ENCODE assay signal across 8 mouse cellular contexts in genomic region chr10:53580137-53580536, GRCm38 (mm10). TPM values are rescaled to one million over a fixed set of nuclear protein-coding genes. Genes with fewer than 3 reads are reported as not detected.
A peak's percentile ranks its signal among the peaks of the same experiment; 100 is the strongest.
DNase-seq lines count a peak whose midpoint lies in the region; ATAC-seq lines count a peak whose summit lies in the region.

No protein-coding gene starts in this region.

- H3K4me3 ChIP-seq in heart, embryonic 16.5 days (ENCODE audit: low read length), result peak overlapping the region; percentile 60
- peak overlapping the region; percentile 39 for H3K4me3 ChIP-seq in limb, embryonic 15.5 days
- H3K4me3 ChIP-seq in stomach, embryonic 14.5 days (ENCODE audit: low read depth, low read length), result 0 out of 2 replicates have a peak overlapping the region, but pooled peaks have one; percentile 36

- DNase-seq in frontal cortex, postnatal 25 days (ENCODE audit: low spot score in 2 of 2), result no peak
- peak; percentile 55 to 56 for DNase-seq in cerebellum, postnatal 10 days
- DNase-seq in gastrocnemius, postnatal 10 days, result no peak

- WGBS in heart, embryonic 16.5 days, result 27% methylated on average over 7 of the region's 7 CpGs
- 43% methylated on average over 7 of the region's 7 CpGs for WGBS in limb, embryonic 15.5 days
- WGBS in stomach, embryonic 14.5 days, result 32% methylated on average over 7 of the region's 7 CpGs

- H3K9me3 ChIP-seq in heart, embryonic 16.5 days (replicated peaks; ENCODE audit: control insufficient read depth, low read length), result no peaks in the 10 kb centered on the region
- no peaks in the 10 kb centered on the region for H3K9me3 ChIP-seq in limb, embryonic 15.5 days
- no peaks in the 10 kb centered on the region for H3K9me3 ChIP-seq in stomach, embryonic 14.5 days (ENCODE audit: control insufficient read depth, low read depth, low read length)

- H3K4me2 ChIP-seq in heart, embryonic 16.5 days (ENCODE audit: low read depth, low read length), result peak overlapping the region; percentile 81
- peak overlapping the region; percentile 61 for H3K4me2 ChIP-seq in limb, embryonic 15.5 days
- H3K4me2 ChIP-seq in stomach, embryonic 14.5 days (replicated peaks; ENCODE audit: low read depth, low read length), result peak overlapping the region; percentile 79

- peak overlapping the region; percentile 73 for H3K9ac ChIP-seq in heart, embryonic 16.5 days (ENCODE audit: low read length)
- H3K9ac ChIP-seq in limb, embryonic 15.5 days, result no peak overlapping the region
- no peak overlapping the region for H3K9ac ChIP-seq in stomach, embryonic 14.5 days (replicated peaks; ENCODE audit: low read depth, low read length)

- no peaks in the 10 kb centered on the region for H3K36me3 ChIP-seq in heart, embryonic 16.5 days (ENCODE audit: control insufficient read depth, insufficient read depth)
- no peaks in the 10 kb centered on the region for H3K36me3 ChIP-seq in limb, embryonic 15.5 days
- no peaks in the 10 kb centered on the region for H3K36me3 ChIP-seq in stomach, embryonic 14.5 days (ENCODE audit: control insufficient read depth, insufficient read depth, low read length)

- peak overlapping the region; percentile 47 for H3K27ac ChIP-seq in heart, embryonic 16.5 days (ENCODE audit: low read length)
- H3K27ac ChIP-seq in limb, embryonic 15.5 days, result no peak overlapping the region
- peak overlapping the region; percentile 78; the same call in 1 of the 2 replicates for H3K27ac ChIP-seq in stomach, embryonic 14.5 days (ENCODE audit: low read length)

- H3K27me3 ChIP-seq in heart, embryonic 16.5 days (ENCODE audit: control insufficient read depth, insufficient read depth, low read length), result no peaks in the 10 kb centered on the region
- no peaks in the 10 kb centered on the region for H3K27me3 ChIP-seq in limb, embryonic 15.5 days
- no peaks in the 10 kb centered on the region for H3K27me3 ChIP-seq in stomach, embryonic 14.5 days (ENCODE audit: control insufficient read depth, insufficient read depth, low read length)

- H3K4me1 ChIP-seq in heart, embryonic 16.5 days (ENCODE audit: control insufficient read depth, insufficient read depth, low read length), result peaks cover 5% of the 10 kb centered on the region; the same call in 1 of the 2 replicates
- peaks cover 8% of the 10 kb centered on the region for H3K4me1 ChIP-seq in limb, embryonic 15.5 days
- H3K4me1 ChIP-seq in stomach, embryonic 14.5 days (ENCODE audit: control insufficient read depth, insufficient read depth, low read length), result peaks cover 2% of the 10 kb centered on the region; the same call in 1 of the 2 replicates

- peak; percentile 21; the same call in 1 of the 2 replicates for ATAC-seq in frontal cortex, adult (ENCODE audit: low TSS enrichment)
- ATAC-seq in heart, embryonic 16.5 days (replicated peaks; ENCODE audit: extremely low read depth, insufficient read depth, low FRiP score), result peak; percentile 63
- no peak for ATAC-seq in limb, embryonic 15.5 days (ENCODE audit: insufficient number of reproducible peaks, low FRiP score, low TSS enrichment, low read depth)
- ATAC-seq in stomach, embryonic 14.5 days (ENCODE audit: insufficient number of reproducible peaks, insufficient read depth, low FRiP score, low read depth), result peak; percentile 70
- ATAC-seq in erythroid progenitor cell, adult 5-6 weeks (replicated peaks; ENCODE audit: low FRiP score, poor library complexity, severe bottlenecking), result no peak

RNA-seq across cellular contexts. Expression of gene Asf1a, which starts 16.4 kb away (rescaled TPM):
- 61.7 and 65.5 TPM in 2 replicates for polyA plus RNA-seq in heart, embryonic 16.5 days (2015; fragmentation: Nextera tagmentation; extraction: Ambion mirVana)
- 75.8 and 89.4 TPM in 2 replicates for polyA plus RNA-seq in limb, embryonic 15.5 days (2015; fragmentation: Nextera tagmentation; extraction: Ambion mirVana)
- 119 and 123 TPM in 2 replicates for polyA plus RNA-seq in stomach, embryonic 14.5 days (2014; fragmentation: Nextera tagmentation; extraction: Ambion mirVana)
- total RNA-seq in gastrocnemius, postnatal 10 days (2021), result 10 to 100 TPM; 26.0 to 27.3 TPM
- 69.2 and 88.3 TPM in 2 replicates for total RNA-seq in erythroid progenitor cell, adult 5-6 weeks (2015; ENCODE audit: low replicate concordance)
- total RNA-seq in erythroid progenitor cell, adult 5-6 weeks (2017; ENCODE audit: low replicate concordance), result 24.5 and 85.2 TPM in 2 replicates

RNA-seq across cellular contexts. Expression of gene Mcm9, which starts 50.1 kb away (rescaled TPM):
- 7.8 and 8.7 TPM in 2 replicates for polyA plus RNA-seq in heart, embryonic 16.5 days (2015; fragmentation: Nextera tagmentation; extraction: Ambion mirVana)
- 8.5 and 9.3 TPM in 2 replicates for polyA plus RNA-seq in limb, embryonic 15.5 days (2015; fragmentation: Nextera tagmentation; extraction: Ambion mirVana)
- 16.1 and 16.7 TPM in 2 replicates for polyA plus RNA-seq in stomach, embryonic 14.5 days (2014; fragmentation: Nextera tagmentation; extraction: Ambion mirVana)
- 1 to 10 TPM; 4.5 to 4.9 TPM for total RNA-seq in gastrocnemius, postnatal 10 days (2021)
- total RNA-seq in erythroid progenitor cell, adult 5-6 weeks (2015; ENCODE audit: low replicate concordance), result 25.6 and 34.0 TPM in 2 replicates
- 30.4 and 36.6 TPM in 2 replicates for total RNA-seq in erythroid progenitor cell, adult 5-6 weeks (2017; ENCODE audit: low replicate concordance)

Comparison
In these comparisons a context has a peak if more than half of its experiments do, and no peak if none do; other contexts are left out.
1. ATAC-seq: peak in frontal cortex, adult (single experiment), heart, embryonic 16.5 days (single experiment) and stomach, embryonic 14.5 days (single experiment); none in limb, embryonic 15.5 days (single experiment) and erythroid progenitor cell, adult 5-6 weeks (single experiment).
2. DNase-seq: peak in cerebellum, postnatal 10 days (2 of 2); none in frontal cortex, postnatal 25 days (0 of 2) and gastrocnemius, postnatal 10 days (single experiment).
3. Peak in every context shown above with its lines, with median percentiles within 50 percentile points of each other: H3K4me2 ChIP-seq and H3K4me3 ChIP-seq.